Mouse (Mus musculus): ENCODE results near the gene AC170998.1. TPM values are rescaled to one million over a fixed set of nuclear protein-coding genes. Genes with fewer than 3 reads are reported as not detected.
"Not testable (repeated sequence)": the region's sequence is repeated elsewhere in the genome, so short reads cannot be mapped to it uniquely, and the experiment has no call there.

AC170998.1 gene
- polyA plus RNA-seq, 1 experiment from 2014 or later, result 4.3 TPM

GRCm38 (mm10) chr17:28707136-28707627 lies 18.7 kb upstream of the AC170998.1 start:
- H3K4me2 ChIP-seq, result no peak overlapping the region
- no peak overlapping the region for H3K9ac ChIP-seq (replicated peaks)
- H3K4me1 ChIP-seq (replicated peaks), result peaks cover 16% of the 10 kb centered on the region
- H3K27ac ChIP-seq, result no peak overlapping the region
- ATAC-seq (ENCODE audit: insufficient number of reproducible peaks, insufficient read depth, low FRiP score, low TSS enrichment, low read depth), result no peak
- no peak overlapping the region for H3K4me3 ChIP-seq (replicated peaks)
- no peaks in the 10 kb centered on the region for H3K27me3 ChIP-seq
- H3K9me3 ChIP-seq, result no peaks in the 10 kb centered on the region
- WGBS, result 91% methylated on average over 3 of the region's 3 CpGs
- H3K36me3 ChIP-seq, result no peaks in the 10 kb centered on the region

- 94% methylated on average over 2 of the region's 2 CpGs for WGBS
- Histone ChIP-seq H3K27me3 (no peaks in the 10 kb centered on the region), H3K4me1 (replicated peaks) (peaks cover 16% of the 10 kb centered on the region), H3K9ac (replicated peaks) (no peak overlapping the region), H3K4me2 (no peak overlapping the region), H3K9me3 (no peaks in the 10 kb centered on the region), H3K36me3 (no peaks in the 10 kb centered on the region), H3K4me3 (replicated peaks) (no peak overlapping the region), H3K27ac (no peak overlapping the region)
- ATAC-seq (ENCODE audit: insufficient number of reproducible peaks, insufficient read depth, low FRiP score, low TSS enrichment, low read depth), result no peak
Observed at GRCm38 (mm10) chr17:28707816-28708215, 18.1 kb upstream of the AC170998.1 start.

- 47% methylated on average over 2 of the region's 2 CpGs for WGBS
- no peaks in the 10 kb centered on the region for H3K27me3 ChIP-seq
- H3K9me3 ChIP-seq, result no peaks in the 10 kb centered on the region
- H3K4me3 ChIP-seq (replicated peaks), result no peak overlapping the region
- no peak overlapping the region for H3K27ac ChIP-seq
- no peak overlapping the region for H3K4me2 ChIP-seq
- no peak for ATAC-seq (ENCODE audit: insufficient number of reproducible peaks, insufficient read depth, low FRiP score, low TSS enrichment, low read depth)
- peaks cover 5% of the 10 kb centered on the region for H3K36me3 ChIP-seq
- peaks cover 16% of the 10 kb centered on the region for H3K4me1 ChIP-seq (replicated peaks)
- H3K9ac ChIP-seq (replicated peaks), result no peak overlapping the region
Observed at GRCm38 (mm10) chr17:28708989-28709388, 16.9 kb upstream of the AC170998.1 start.

GRCm38 (mm10) chr17:28709552-28710290 lies 16.2 kb upstream of the AC170998.1 start:
- WGBS, result 85% methylated on average over 8 of the region's 8 CpGs
- no peak overlapping the region for H3K4me3 ChIP-seq (replicated peaks)
- 0 out of 2 replicates have a peak overlapping the region, but pooled peaks have one; percentile 14 for H3K27ac ChIP-seq
- H3K4me1 ChIP-seq (replicated peaks), result peaks cover 16% of the 10 kb centered on the region
- H3K9me3 ChIP-seq, result no peaks in the 10 kb centered on the region
- no peak overlapping the region for H3K4me2 ChIP-seq
- no peak for ATAC-seq (ENCODE audit: insufficient number of reproducible peaks, insufficient read depth, low FRiP score, low TSS enrichment, low read depth)
- H3K9ac ChIP-seq (replicated peaks), result no peak overlapping the region
- no peaks in the 10 kb centered on the region for H3K27me3 ChIP-seq
- H3K36me3 ChIP-seq, result peaks cover 13% of the 10 kb centered on the region

GRCm38 (mm10) chr17:28710291-28710688 lies 15.6 kb upstream of the AC170998.1 start:
- ATAC-seq (ENCODE audit: insufficient number of reproducible peaks, insufficient read depth, low FRiP score, low TSS enrichment, low read depth), result no peak
- H3K9ac ChIP-seq (replicated peaks), result no peak overlapping the region
- H3K36me3 ChIP-seq, result peaks cover 18% of the 10 kb centered on the region
- no peaks in the 10 kb centered on the region for H3K27me3 ChIP-seq
- H3K27ac ChIP-seq, result no peak overlapping the region
- H3K4me3 ChIP-seq (replicated peaks), result no peak overlapping the region
- no peak overlapping the region for H3K4me2 ChIP-seq
- 87% methylated on average over 8 of the region's 8 CpGs for WGBS
- H3K4me1 ChIP-seq (replicated peaks), result peaks cover 16% of the 10 kb centered on the region
- no peaks in the 10 kb centered on the region for H3K9me3 ChIP-seq

- no peak overlapping the region for H3K9ac ChIP-seq (replicated peaks)
- H3K27me3 ChIP-seq, result no peaks in the 10 kb centered on the region
- peaks cover 16% of the 10 kb centered on the region for H3K4me1 ChIP-seq (replicated peaks)
- ATAC-seq (ENCODE audit: insufficient number of reproducible peaks, insufficient read depth, low FRiP score, low TSS enrichment, low read depth), result no peak
- H3K4me3 ChIP-seq (replicated peaks), result no peak overlapping the region
- H3K36me3 ChIP-seq, result peaks cover 28% of the 10 kb centered on the region
- no peak overlapping the region for H3K4me2 ChIP-seq
- H3K9me3 ChIP-seq, result no peaks in the 10 kb centered on the region
- no peak overlapping the region for H3K27ac ChIP-seq
- WGBS, result 93% methylated on average over 6 of the region's 6 CpGs
Observed at GRCm38 (mm10) chr17:28711237-28711636, 14.6 kb upstream of the AC170998.1 start.

GRCm38 (mm10) chr17:28712305-28712704 lies 13.6 kb upstream of the AC170998.1 start:
- peaks cover 39% of the 10 kb centered on the region for H3K36me3 ChIP-seq
- no peak overlapping the region for H3K9ac ChIP-seq (replicated peaks)
- peaks cover 16% of the 10 kb centered on the region for H3K4me1 ChIP-seq (replicated peaks)
- no peak overlapping the region for H3K4me2 ChIP-seq
- ATAC-seq (ENCODE audit: insufficient number of reproducible peaks, insufficient read depth, low FRiP score, low TSS enrichment, low read depth), result no peak
- no peaks in the 10 kb centered on the region for H3K27me3 ChIP-seq
- 87% methylated on average over 6 of the region's 6 CpGs for WGBS
- no peaks in the 10 kb centered on the region for H3K9me3 ChIP-seq
- no peak overlapping the region for H3K4me3 ChIP-seq (replicated peaks)
- H3K27ac ChIP-seq, result no peak overlapping the region

- H3K27ac ChIP-seq, result no peak overlapping the region
- no peaks in the 10 kb centered on the region for H3K9me3 ChIP-seq
- ATAC-seq (ENCODE audit: insufficient number of reproducible peaks, insufficient read depth, low FRiP score, low TSS enrichment, low read depth), result no peak
- no peak overlapping the region for H3K9ac ChIP-seq (replicated peaks)
- 97% methylated on average over 3 of the region's 3 CpGs for WGBS
- peaks cover 17% of the 10 kb centered on the region for H3K4me1 ChIP-seq (replicated peaks)
- no peaks in the 10 kb centered on the region for H3K27me3 ChIP-seq
- peaks cover 47% of the 10 kb centered on the region for H3K36me3 ChIP-seq
- H3K4me3 ChIP-seq (replicated peaks), result no peak overlapping the region
- H3K4me2 ChIP-seq, result no peak overlapping the region
Observed at GRCm38 (mm10) chr17:28714006-28714405, 11.9 kb upstream of the AC170998.1 start.

- 82% methylated on average over 7 of the region's 7 CpGs for WGBS
- no peak overlapping the region for H3K4me3 ChIP-seq (replicated peaks)
- H3K4me1 ChIP-seq (replicated peaks), result peaks cover 9% of the 10 kb centered on the region
- no peak overlapping the region for H3K4me2 ChIP-seq
- H3K9me3 ChIP-seq, result no peaks in the 10 kb centered on the region
- no peaks in the 10 kb centered on the region for H3K27me3 ChIP-seq
- no peak overlapping the region for H3K9ac ChIP-seq (replicated peaks)
- ATAC-seq (ENCODE audit: insufficient number of reproducible peaks, insufficient read depth, low FRiP score, low TSS enrichment, low read depth), result no peak
- peaks cover 61% of the 10 kb centered on the region for H3K36me3 ChIP-seq
- H3K27ac ChIP-seq, result no peak overlapping the region
Observed at GRCm38 (mm10) chr17:28715832-28716548, 9.9 kb upstream of the AC170998.1 start.

GRCm38 (mm10) chr17:28717535-28717934 lies 8.3 kb upstream of the AC170998.1 start:
- H3K4me1 ChIP-seq (replicated peaks), result peaks cover 11% of the 10 kb centered on the region
- H3K4me3 ChIP-seq (replicated peaks), result no peak overlapping the region
- no peak overlapping the region for H3K9ac ChIP-seq (replicated peaks)
- H3K9me3 ChIP-seq, result no peaks in the 10 kb centered on the region
- peaks cover 73% of the 10 kb centered on the region for H3K36me3 ChIP-seq
- WGBS, result 37% methylated on average over 3 of the region's 3 CpGs
- H3K27ac ChIP-seq, result peak overlapping the region; percentile 56; the same call in 1 of the 2 replicates
- no peak for ATAC-seq (ENCODE audit: insufficient number of reproducible peaks, insufficient read depth, low FRiP score, low TSS enrichment, low read depth)
- H3K4me2 ChIP-seq, result no peak overlapping the region
- H3K27me3 ChIP-seq, result no peaks in the 10 kb centered on the region

GRCm38 (mm10) chr17:28727511-28727910 lies 1.6 kb downstream of the AC170998.1 start:
- not testable (repeated sequence) for H3K9ac ChIP-seq (replicated peaks); ATAC-seq (ENCODE audit: insufficient number of reproducible peaks, insufficient read depth, low FRiP score, low TSS enrichment, low read depth); H3K4me2 ChIP-seq; H3K27me3 ChIP-seq; H3K4me3 ChIP-seq (replicated peaks); H3K9me3 ChIP-seq; H3K27ac ChIP-seq; H3K4me1 ChIP-seq (replicated peaks)
- H3K36me3 ChIP-seq, result peaks cover 94% of the 10 kb centered on the region
- WGBS, result 91% methylated on average over 11 of the region's 11 CpGs
